Comparison of ENCODE assay signal across 23 mouse cellular contexts in genomic region chr5:66884505-66884904, GRCm38 (mm10).
DNase-seq lines count a peak whose midpoint lies in the region; ATAC-seq and TF ChIP-seq lines count a peak whose summit lies in the region.
"Had no signal": no experiment of that assay in that cellular context is flagged by ENCODE, and none has a peak within 500 bp of the region (broad histone marks: within the 10 kb centered on the region; RNA-seq: fewer than 3 reads in every experiment).

No protein-coding gene starts in this region.

- intact Hi-C loops in left cerebral cortex, postnatal 4 days (cut with DNase I) = no loop called here

- ATAC-seq in lung, embryonic 15.5 days (ENCODE audit: borderline replicate concordance, extremely low read depth, low FRiP score, low TSS enrichment) = 0 out of 2 replicates have a peak, but pooled peaks have one; percentile 13
- ATAC-seq: forebrain, embryonic 13.5 days; forebrain, postnatal 0 days had no signal

- no peak overlapping the region for H3K9ac ChIP-seq in lung, embryonic 15.5 days
- H3K9ac ChIP-seq: forebrain, embryonic 13.5 days; forebrain, postnatal 0 days; heart, embryonic 15.5 days; hindbrain, embryonic 14.5 days had no signal

- no peak overlapping the region for H3K4me3 ChIP-seq in lung, adult 2 months (replicated peaks; ENCODE audit: extremely low read depth, low read depth, low read length)
- H3K4me3 ChIP-seq in lung, embryonic 15.5 days = no peak overlapping the region
- H3K4me3 ChIP-seq in cerebellum, adult 2 months (replicated peaks; ENCODE audit: insufficient read depth, low read depth, low read length) = no peak overlapping the region
- H3K4me3 ChIP-seq: embryonic facial prominence, embryonic 10.5 days; forebrain, embryonic 13.5 days; gastrocnemius, adult 2 months; heart, embryonic 10.5 days; heart, embryonic 15.5 days; hindbrain, embryonic 10.5 days had no signal

- DNase-seq in lung, adult 18-20 months = peak; percentile 36 to 54
- DNase-seq in lung, adult 2 months = no peak
- DNase-seq in lung, postnatal 14 days = peak; percentile 39
- no peak for DNase-seq in cerebellum, postnatal 4 days (ENCODE audit: low spot score in 2 of 2)
- no peak for DNase-seq in left cerebral cortex, postnatal 4 days
- DNase-seq in cerebellum, adult 2 months = no peak
- DNase-seq: adrenal gland, adult 8-10 months; adrenal gland, postnatal 36 days; cerebellum, adult 11 months; cerebellum, adult 9-10 months; cerebellum, postnatal 36 days; forebrain, postnatal 0 days; gastrocnemius, adult 2 months; gastrocnemius, postnatal 25 days; heart, postnatal 14 days had no signal

- no peak for TF ChIP-seq CTCF in lung, adult 2 months (IDR thresholded peaks at IDR 0.05; ENCODE audit: insufficient read depth, low read length)
- TF ChIP-seq CTCF in cerebellum, adult 2 months (IDR thresholded peaks at IDR 0.05; ENCODE audit: borderline replicate concordance, insufficient read depth, low read depth, low read length) = no peak

- 55% methylated on average over 4 of the region's 4 CpGs for WGBS in lung, adult 2 months
- 36% methylated on average over 4 of the region's 4 CpGs for WGBS in lung, embryonic 15.5 days
- WGBS in cerebellum, adult 2 months = 70% methylated on average over 4 of the region's 4 CpGs

- H3K27ac ChIP-seq in lung, embryonic 15.5 days = 0 out of 2 replicates have a peak overlapping the region, but pooled peaks have one; percentile 34
- H3K27ac ChIP-seq in cerebellum, adult 2 months (ENCODE audit: insufficient read depth, low read length) = no peak overlapping the region
- H3K27ac ChIP-seq: embryonic facial prominence, embryonic 10.5 days; forebrain, embryonic 13.5 days; gastrocnemius, adult 2 months; heart, embryonic 10.5 days; heart, embryonic 15.5 days; hindbrain, embryonic 10.5 days; hindbrain, embryonic 14.5 days had no signal

- no peaks in the 10 kb centered on the region; the same call in 1 of the 2 replicates for H3K9me3 ChIP-seq in lung, embryonic 15.5 days
- H3K9me3 ChIP-seq: heart, embryonic 10.5 days; heart, embryonic 15.5 days had no signal

- H3K4me1 ChIP-seq in lung, adult 2 months (ENCODE audit: control insufficient read depth, insufficient read depth, low read length) = peaks cover 14% of the 10 kb centered on the region
- peaks cover 40% of the 10 kb centered on the region; the same call in 1 of the 2 replicates for H3K4me1 ChIP-seq in lung, embryonic 15.5 days
- H3K4me1 ChIP-seq in cerebellum, adult 2 months (ENCODE audit: control insufficient read depth, insufficient read depth, low read length) = peaks cover 5% of the 10 kb centered on the region

- TF ChIP-seq POLR2A in lung, adult 2 months (IDR thresholded peaks at IDR 0.05; ENCODE audit: borderline replicate concordance, extremely low read depth, low read depth, low read length) = no peak
- TF ChIP-seq POLR2A in cerebellum, adult 2 months (IDR thresholded peaks at IDR 0.05; ENCODE audit: borderline replicate concordance, insufficient read depth, low read length) = no peak

- H3K4me2 ChIP-seq in lung, embryonic 15.5 days = no peak overlapping the region
- H3K4me2 ChIP-seq: forebrain, embryonic 13.5 days; heart, embryonic 15.5 days; hindbrain, embryonic 14.5 days had no signal

- no peaks in the 10 kb centered on the region for H3K36me3 ChIP-seq in lung, embryonic 15.5 days
- H3K36me3 ChIP-seq: embryonic facial prominence, embryonic 10.5 days; heart, embryonic 10.5 days; heart, embryonic 15.5 days; hindbrain, embryonic 10.5 days had no signal

- no peaks in the 10 kb centered on the region for H3K27me3 ChIP-seq in lung, embryonic 15.5 days
- no peaks in the 10 kb centered on the region for H3K27me3 ChIP-seq in cerebellum, adult 2 months (ENCODE audit: control insufficient read depth, insufficient read depth, low read length)
- H3K27me3 ChIP-seq: CH12.LX; forebrain, embryonic 13.5 days; heart, embryonic 15.5 days had no signal

Comparison
In these comparisons a context has a peak if more than half of its experiments do, and no peak if none do; other contexts are left out.
1. DNase-seq: peak in lung, adult 18-20 months (2 of 2) and lung, postnatal 14 days (single experiment); none in lung, adult 2 months (single experiment), cerebellum, postnatal 4 days (0 of 2), left cerebral cortex, postnatal 4 days (single experiment) and cerebellum, adult 2 months (0 of 2).